Mouse (Mus musculus) midbrain, embryonic 16.5 days (tissue): ENCODE measurements around the gene Thada. TPM values are rescaled to one million over a fixed set of nuclear protein-coding genes. Genes with fewer than 3 reads are reported as not detected.

Experiments used
- ATAC-seq: fragments of 200-750 bp; cut with Nextera tagmentation; 2 replicates; pipeline ENCODE4 v1.8.0; 2017; ENCODE audit warnings: moderate TSS enrichment
- H3K27ac ChIP-seq: fragments of 300-500 bp; sonication (generic); 2 replicates; pipeline ENCODE4 v1.5.1; 2014; ENCODE audit warnings: mild to moderate bottlenecking, low read length, mixed read lengths
- H3K27me3 ChIP-seq: fragments of 300-500 bp; sonication (generic); 2 replicates; pipeline ENCODE4 v1.6.1; 2014; ENCODE audit warnings: low read depth, low read length, mixed read lengths; ENCODE audit not compliant: control insufficient read depth, insufficient read depth
- H3K36me3 ChIP-seq: fragments of 300-500 bp; sonication (generic); 2 replicates; pipeline ENCODE4 v1.6.1; 2014; ENCODE audit warnings: mild to moderate bottlenecking, low read length, moderate library complexity, mixed read lengths; ENCODE audit not compliant: control insufficient read depth, insufficient read depth
- H3K4me1 ChIP-seq: fragments of 300-500 bp; sonication (generic); 2 replicates; pipeline ENCODE4 v1.6.1; 2014; ENCODE audit warnings: mild to moderate bottlenecking, low read length, mixed read lengths; ENCODE audit not compliant: control insufficient read depth, insufficient read depth
- H3K4me2 ChIP-seq: fragments of 300-500 bp; sonication (generic); 2 replicates; pipeline ENCODE4 v1.6.1; 2014; ENCODE audit warnings: mild to moderate bottlenecking, low read length, mixed read lengths
- H3K4me3 ChIP-seq: fragments of 300-500 bp; sonication (generic); 2 replicates; pipeline ENCODE4 v1.5.1; 2014; ENCODE audit warnings: low read depth, mild to moderate bottlenecking, low read length, moderate library complexity, mixed read lengths
- H3K9ac ChIP-seq: fragments of 300-500 bp; sonication (generic); 2 replicates; pipeline ENCODE4 v1.6.1; 2014; ENCODE audit warnings: low read depth, low read length, mixed read lengths
- H3K9me3 ChIP-seq: fragments of 300-500 bp; sonication (generic); replicated peaks from 2 replicates; pipeline ENCODE4 v1.6.1; 2014; ENCODE audit warnings: mild to moderate bottlenecking, low read length, mixed read lengths; ENCODE audit not compliant: control insufficient read depth, poor library complexity, severe bottlenecking
- WGBS: fragments of 180-500 bp; shearing (Covaris S2); extraction: QIAGEN DNeasy Blood & Tissue Kit; methylation state at CpG from one replicate; pipeline ENCODE4 v1.1.7; 2014; 5-methylcytosine and 5-hydroxymethylcytosine counted together
- polyA plus RNA-seq: library from polyadenylated mRNA; unstranded; fragments of >200 nt; fragmentation: Nextera tagmentation; extraction: Ambion mirVana; gene quantifications from 2 replicates; pipeline ENCODE4 v1.2.1, GENCODE M21; 2015

Gene Thada
- polyA plus RNA-seq, 1 experiment from 2014 or later = 6.5 TPM

- no peaks in the 10 kb centered on the region for H3K27me3 ChIP-seq
- WGBS = 84% methylated on average over 3 of the region's 3 CpGs
- H3K27ac ChIP-seq = no peak overlapping the region
- no peak for ATAC-seq
- H3K4me1 ChIP-seq = no peaks in the 10 kb centered on the region
- H3K4me2 ChIP-seq = no peak overlapping the region
- H3K9ac ChIP-seq = no peak overlapping the region
- no peaks in the 10 kb centered on the region for H3K36me3 ChIP-seq
- H3K9me3 ChIP-seq = no peaks in the 10 kb centered on the region
- H3K4me3 ChIP-seq = no peak overlapping the region
Measured at GRCm38 (mm10) chr17:84502341-84502740, 36.3 kb upstream of the Thada start.

- H3K36me3 ChIP-seq = no peaks in the 10 kb centered on the region
- no peak overlapping the region for H3K4me2 ChIP-seq
- no peaks in the 10 kb centered on the region for H3K4me1 ChIP-seq
- no peak for ATAC-seq
- H3K9ac ChIP-seq = no peak overlapping the region
- H3K4me3 ChIP-seq = no peak overlapping the region
- 23% methylated on average over 5 of the region's 5 CpGs for WGBS
- no peaks in the 10 kb centered on the region for H3K9me3 ChIP-seq
- no peaks in the 10 kb centered on the region for H3K27me3 ChIP-seq
- H3K27ac ChIP-seq = no peak overlapping the region
Measured at GRCm38 (mm10) chr17:84498639-84499038, 32.6 kb upstream of the Thada start.

GRCm38 (mm10) chr17:84497972-84498604 lies 32.1 kb upstream of the Thada start:
- Histone ChIP-seq H3K27ac (no peak overlapping the region), H3K27me3 (no peaks in the 10 kb centered on the region), H3K4me2 (no peak overlapping the region), H3K4me1 (no peaks in the 10 kb centered on the region), H3K4me3 (no peak overlapping the region), H3K9me3 (no peaks in the 10 kb centered on the region), H3K9ac (no peak overlapping the region), H3K36me3 (no peaks in the 10 kb centered on the region)
- WGBS = 62% methylated on average over 3 of the region's 3 CpGs
- ATAC-seq = no peak

GRCm38 (mm10) chr17:84497559-84497958 lies 31.6 kb upstream of the Thada start:
- no peak overlapping the region for H3K9ac ChIP-seq
- H3K27me3 ChIP-seq = no peaks in the 10 kb centered on the region
- H3K9me3 ChIP-seq = no peaks in the 10 kb centered on the region
- no peak for ATAC-seq
- H3K27ac ChIP-seq = no peak overlapping the region
- no peaks in the 10 kb centered on the region for H3K4me1 ChIP-seq
- no peaks in the 10 kb centered on the region for H3K36me3 ChIP-seq
- H3K4me2 ChIP-seq = no peak overlapping the region
- 65% methylated on average over 2 of the region's 2 CpGs for WGBS
- no peak overlapping the region for H3K4me3 ChIP-seq

DNA sequence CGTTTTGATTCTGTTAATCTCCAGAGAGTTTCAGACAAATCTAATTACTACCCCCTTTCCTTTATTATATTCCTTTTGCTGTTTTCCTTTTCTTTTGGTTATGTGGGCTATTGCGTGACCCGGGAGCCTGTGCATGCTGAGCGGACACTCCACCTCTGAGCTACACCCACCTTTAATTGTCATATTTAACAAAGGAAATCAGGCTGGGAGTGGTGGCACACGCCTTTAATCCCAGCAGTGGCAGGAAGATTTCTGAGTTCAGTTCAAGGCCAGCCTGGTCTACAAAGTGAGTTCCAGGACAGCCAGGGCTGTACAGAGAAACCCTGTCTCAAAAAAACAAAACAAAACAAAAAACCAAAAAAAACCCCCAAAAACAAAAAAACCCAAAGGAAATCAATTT lies 31.0 kb upstream of the Thada start:
- ATAC-seq = no peak
- Histone ChIP-seq H3K4me1 (no peaks in the 10 kb centered on the region), H3K4me3 (no peak overlapping the region), H3K9ac (no peak overlapping the region), H3K27ac (no peak overlapping the region), H3K4me2 (no peak overlapping the region), H3K9me3 (no peaks in the 10 kb centered on the region), H3K27me3 (no peaks in the 10 kb centered on the region), H3K36me3 (no peaks in the 10 kb centered on the region)
- 83% methylated on average over 5 of the region's 5 CpGs for WGBS

DNA sequence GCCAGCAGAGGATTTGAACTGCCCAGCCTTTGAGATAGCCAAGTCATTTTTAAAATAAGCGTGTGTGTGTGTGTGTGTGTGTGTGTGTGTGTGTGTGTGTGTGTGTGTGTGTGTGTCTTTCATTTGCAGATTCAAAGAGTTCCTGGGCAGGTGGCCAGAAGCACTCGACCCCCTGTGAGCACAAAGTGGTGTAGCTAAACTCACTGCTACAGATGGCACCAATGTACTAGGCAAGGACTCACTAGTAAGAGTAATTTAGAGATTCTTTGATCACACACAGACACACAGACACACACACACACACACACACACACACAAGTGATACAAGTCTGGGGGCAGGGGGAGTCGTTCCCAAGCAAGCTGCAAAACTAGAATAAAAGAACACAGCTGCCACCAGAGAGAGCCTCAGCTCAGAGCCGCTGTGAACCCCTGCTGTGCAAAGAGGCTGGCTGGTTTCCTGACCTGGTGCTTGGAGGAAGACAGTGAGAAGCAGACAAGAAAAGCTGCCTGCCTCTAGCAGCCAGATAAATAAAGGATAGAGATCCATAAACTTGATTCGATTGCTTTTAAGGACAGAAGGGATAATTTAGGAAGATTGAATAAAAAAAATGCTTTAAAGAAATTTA lies 26.4 kb upstream of the Thada start:
- H3K27me3 ChIP-seq = no peaks in the 10 kb centered on the region
- H3K9me3 ChIP-seq = no peaks in the 10 kb centered on the region
- ATAC-seq = no peak
- H3K36me3 ChIP-seq = no peaks in the 10 kb centered on the region
- no peak overlapping the region for H3K27ac ChIP-seq
- no peaks in the 10 kb centered on the region for H3K4me1 ChIP-seq
- 10% methylated on average over 5 of the region's 5 CpGs for WGBS
- no peak overlapping the region for H3K4me2 ChIP-seq
- no peak overlapping the region for H3K4me3 ChIP-seq
- no peak overlapping the region for H3K9ac ChIP-seq

DNA sequence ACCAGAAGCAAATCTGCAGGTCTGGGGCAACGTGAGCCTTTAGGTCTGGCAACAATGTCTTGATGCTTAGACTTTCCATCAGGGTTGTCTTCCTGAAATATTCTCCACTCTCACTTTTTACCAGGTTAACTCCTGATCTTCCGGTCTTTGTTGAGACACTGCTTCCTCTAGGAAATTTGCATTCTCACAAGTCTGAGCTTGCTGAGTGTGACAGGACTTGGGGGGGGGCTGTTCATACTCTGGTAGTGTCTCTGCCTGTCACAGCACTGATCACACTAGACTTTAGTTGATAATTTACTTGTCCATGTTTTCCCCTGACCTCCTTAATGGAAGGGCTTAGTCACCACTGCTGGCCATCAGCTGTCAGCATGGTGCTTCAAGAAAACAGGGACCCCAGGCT lies 21.4 kb upstream of the Thada start:
- no peak for ATAC-seq
- H3K27ac ChIP-seq = no peak overlapping the region
- no peaks in the 10 kb centered on the region for H3K27me3 ChIP-seq
- H3K4me3 ChIP-seq = no peak overlapping the region
- H3K36me3 ChIP-seq = no peaks in the 10 kb centered on the region
- WGBS = 96% methylated on average over 2 of the region's 2 CpGs
- H3K4me2 ChIP-seq = no peak overlapping the region
- no peaks in the 10 kb centered on the region for H3K9me3 ChIP-seq
- H3K9ac ChIP-seq = no peak overlapping the region
- no peaks in the 10 kb centered on the region for H3K4me1 ChIP-seq

DNA sequence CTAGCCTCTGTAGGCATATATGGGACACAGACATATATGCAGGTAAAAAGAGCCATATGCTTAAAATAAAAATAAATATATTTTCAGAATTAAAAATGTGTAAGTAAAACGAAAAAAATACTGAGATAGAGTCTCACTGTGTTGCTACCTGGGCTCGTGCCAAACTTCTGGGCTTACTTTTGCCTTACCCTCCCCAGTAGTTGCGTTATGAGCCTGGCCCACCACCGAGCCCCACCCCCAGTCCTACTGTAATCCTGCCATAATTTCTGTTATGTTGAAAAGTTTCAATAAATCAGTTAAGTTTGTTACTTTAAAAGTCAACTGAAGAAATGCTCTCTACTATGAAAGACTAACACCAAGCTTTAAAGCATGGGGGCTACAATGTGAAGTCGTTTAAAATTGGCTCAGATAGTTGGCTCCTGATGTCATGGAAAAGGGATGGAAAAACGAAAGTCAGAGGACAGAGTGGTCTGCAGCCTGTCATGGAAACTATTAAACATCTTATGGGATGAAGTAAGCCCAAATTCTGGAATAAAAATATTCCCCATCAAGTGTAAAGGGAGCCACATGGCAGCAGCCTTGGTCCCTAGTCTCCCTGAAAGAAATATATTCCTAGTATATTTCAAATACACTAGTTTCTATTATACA lies 17.8 kb upstream of the Thada start:
- Histone ChIP-seq H3K4me3 (no peak overlapping the region), H3K36me3 (no peaks in the 10 kb centered on the region), H3K4me2 (no peak overlapping the region), H3K4me1 (no peaks in the 10 kb centered on the region), H3K27ac (no peak overlapping the region), H3K27me3 (no peaks in the 10 kb centered on the region), H3K9ac (no peak overlapping the region), H3K9me3 (no peaks in the 10 kb centered on the region)
- ATAC-seq = no peak
- 83% methylated on average over 6 of the region's 6 CpGs for WGBS

DNA sequence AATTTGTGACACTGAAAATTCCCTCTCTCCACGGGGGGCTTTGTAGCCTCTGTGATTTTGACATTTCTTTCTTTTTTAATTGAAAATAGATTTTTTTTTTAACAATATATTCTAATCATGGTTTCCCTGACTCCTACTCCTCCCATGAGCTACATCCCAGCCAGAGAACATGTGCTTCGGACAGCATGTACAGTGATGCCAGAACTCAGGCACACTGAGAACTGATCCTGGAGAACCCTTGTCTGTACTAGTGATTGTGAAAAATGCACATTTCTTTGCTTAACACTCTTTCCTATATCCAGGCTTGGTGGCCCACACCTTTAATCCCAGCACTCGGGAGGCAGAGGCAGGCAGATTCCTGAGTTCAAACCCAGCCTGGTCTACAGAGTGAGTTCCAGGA lies 16.8 kb upstream of the Thada start:
- WGBS = 87% methylated on average over 3 of the region's 3 CpGs
- Histone ChIP-seq H3K4me2 (no peak overlapping the region), H3K4me3 (no peak overlapping the region), H3K27me3 (no peaks in the 10 kb centered on the region), H3K9ac (no peak overlapping the region), H3K36me3 (no peaks in the 10 kb centered on the region), H3K27ac (no peak overlapping the region), H3K9me3 (no peaks in the 10 kb centered on the region), H3K4me1 (no peaks in the 10 kb centered on the region)
- ATAC-seq = no peak
